Mouse (Mus musculus) monocyte, adult 5-6 weeks (primary cell): ENCODE measurements around the gene Ric8b. TPM values are rescaled to one million over a fixed set of nuclear protein-coding genes. Genes with fewer than 3 reads are reported as not detected.

Experiments used
- ATAC-seq: fragments of 153-309, 156-312 bp; replicated peaks from 2 replicates; pipeline ENCODE4 v1.8.0; 2017; ENCODE audit warnings: mild to moderate bottlenecking; ENCODE audit not compliant: low TSS enrichment, insufficient number of reproducible peaks, severe bottlenecking, poor library complexity, low FRiP score
- total RNA-seq: library from RNA; stranded (forward); fragments of 200-1000, 200-491, 200-594 nt; gene quantifications from 3 replicates; pipeline ENCODE4 v1.2.3, GENCODE M21; 2017

Ric8b gene
- total RNA-seq, 1 experiment from 2014 or later, result 25.4 TPM

GRCm38 (mm10) chr10:84996366-84996765 is 79.0 kb downstream of the Ric8b start:
- no peak for ATAC-seq

GRCm38 (mm10) chr10:84997571-84998224 is 80.3 kb downstream of the Ric8b start:
- ATAC-seq, result no peak

DNA sequence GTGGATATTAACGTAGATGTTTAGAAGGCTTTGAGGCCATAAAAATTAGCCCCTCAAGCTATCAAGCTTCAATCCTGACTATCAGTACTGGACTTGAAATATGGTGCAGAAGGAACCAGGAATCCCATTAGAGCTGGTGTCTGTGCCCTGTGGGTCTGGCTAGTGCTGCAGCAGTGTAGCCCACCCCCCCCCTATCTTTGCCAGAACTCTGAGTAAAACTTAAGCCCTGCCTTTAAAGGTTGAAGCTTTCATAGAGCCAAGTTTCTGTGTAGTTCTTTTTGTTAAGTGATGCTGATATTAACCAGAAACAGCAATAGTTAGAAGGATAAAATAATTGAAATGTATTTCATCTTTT is 80.8 kb downstream of the Ric8b start:
- ATAC-seq, result no peak

DNA sequence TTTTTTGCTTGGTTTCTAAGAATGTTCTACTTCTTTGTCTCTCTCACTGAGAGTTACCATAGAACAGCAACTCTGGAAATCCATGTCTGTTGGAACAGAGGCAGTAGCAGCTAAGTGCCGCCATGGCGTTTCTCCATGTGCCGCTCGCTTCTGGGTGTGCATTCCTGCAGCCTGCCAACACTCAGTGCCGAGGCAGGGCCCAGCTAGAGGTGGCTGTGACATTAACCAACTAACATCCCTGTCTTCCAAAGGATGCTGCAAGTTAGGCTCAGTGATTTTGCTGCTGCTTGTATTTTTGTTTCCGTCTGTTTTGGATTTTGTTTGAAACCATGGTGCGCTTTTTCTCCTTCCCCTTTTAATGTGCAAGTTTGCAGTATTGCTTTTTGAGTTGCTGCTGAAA is 84.5 kb downstream of the Ric8b start:
- no peak for ATAC-seq

DNA sequence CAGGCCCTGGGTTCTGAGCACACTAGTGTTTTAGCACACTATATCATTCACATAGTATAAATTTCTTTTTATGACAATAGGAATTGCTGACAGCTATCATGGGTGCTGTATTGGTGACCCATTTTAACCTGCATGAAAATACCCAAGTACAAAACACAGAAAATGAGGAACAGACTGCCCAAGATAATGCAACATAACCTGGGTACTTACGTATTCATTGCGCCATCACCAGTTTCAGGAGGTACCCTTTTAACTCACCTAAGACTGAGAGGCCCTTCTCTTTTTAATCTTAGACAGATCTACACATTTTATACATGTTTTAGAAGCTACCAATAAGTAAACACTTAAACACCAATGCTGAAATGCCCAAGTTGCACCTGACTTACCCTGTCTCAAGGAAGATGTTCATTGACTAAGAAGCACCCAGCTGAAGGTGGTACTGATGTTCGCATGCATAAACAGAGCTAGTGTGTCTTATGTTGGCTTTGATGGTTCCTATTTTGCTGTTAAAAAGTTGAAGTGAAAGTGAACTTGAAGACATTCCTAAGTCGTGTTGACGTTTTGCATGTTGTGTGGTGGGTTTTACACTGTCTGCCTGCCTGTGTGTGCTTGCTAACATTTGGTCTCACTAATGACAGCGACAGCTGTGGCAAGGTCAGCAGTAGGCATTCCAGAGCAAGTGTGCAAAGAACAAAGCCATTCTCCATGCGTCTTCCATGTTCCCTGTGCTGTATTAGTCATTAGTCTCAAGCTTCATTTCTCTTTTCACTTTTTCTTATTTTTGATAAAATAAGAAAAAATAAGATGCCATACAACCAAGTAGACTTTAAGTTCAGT is 86.0 kb downstream of the Ric8b start:
- peak; percentile 49 for ATAC-seq

DNA sequence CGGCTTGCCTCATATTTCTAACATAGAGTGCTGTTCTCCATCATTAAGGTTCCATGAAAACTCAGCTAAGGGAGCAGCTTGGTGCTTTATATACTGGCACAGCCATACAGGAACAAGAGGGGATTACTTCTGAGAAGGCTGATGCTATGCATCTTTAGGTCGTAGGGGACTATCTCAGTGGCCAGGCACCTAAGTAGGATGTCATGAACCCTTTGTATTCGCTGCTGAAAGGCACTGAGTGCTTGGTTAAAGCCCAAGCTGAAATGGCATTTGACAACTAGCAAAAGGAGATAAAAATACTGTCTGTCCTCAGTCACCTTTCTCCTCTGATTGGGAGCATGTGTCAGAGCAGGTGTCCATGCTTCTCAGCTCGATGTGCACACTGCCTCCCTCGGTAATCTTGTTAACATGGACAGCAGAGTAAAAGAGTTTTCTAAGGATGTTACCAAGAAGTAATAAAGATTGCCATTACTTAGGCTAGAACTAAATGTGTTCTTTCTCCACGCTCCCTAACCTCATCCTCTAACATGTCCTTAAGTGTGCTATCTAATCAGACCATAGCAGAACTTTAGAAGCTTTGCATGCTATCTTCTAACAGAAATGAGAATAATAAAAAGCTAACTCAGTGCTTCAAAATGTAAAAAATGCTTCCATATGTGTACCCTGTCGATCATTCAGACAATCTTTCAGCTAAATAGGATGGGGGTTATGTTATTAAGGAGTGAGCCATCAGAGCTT is 89.3 kb downstream of the Ric8b start:
- no peak for ATAC-seq

- no peak for ATAC-seq
Measured at GRCm38 (mm10) chr10:85007861-85008840, 90.7 kb downstream of the Ric8b start.

GRCm38 (mm10) chr10:85011066-85011465 is 93.7 kb downstream of the Ric8b start:
- ATAC-seq, result no peak

DNA sequence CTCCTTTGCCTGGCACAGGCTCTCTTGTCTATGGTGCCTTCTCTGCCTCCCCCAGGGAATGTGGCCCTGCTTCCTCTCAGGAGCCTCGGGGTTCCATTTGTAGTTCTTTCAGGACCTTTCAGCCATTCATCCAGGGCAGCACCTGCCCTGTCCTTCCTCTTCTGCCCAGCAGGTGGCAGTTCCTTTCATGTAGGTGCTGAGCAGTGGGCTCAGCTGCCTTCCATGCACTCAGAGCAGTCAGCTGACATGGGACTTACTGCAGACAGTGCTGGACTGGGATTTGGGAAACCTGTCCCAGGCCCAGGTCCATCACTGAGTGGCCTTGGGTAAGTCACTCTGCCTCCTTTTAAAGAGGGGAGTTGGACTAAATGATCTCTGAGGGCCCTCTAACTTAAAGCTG is 96.0 kb downstream of the Ric8b start:
- ATAC-seq, result peak; percentile 34; the same call in 1 of the 2 replicates

DNA sequence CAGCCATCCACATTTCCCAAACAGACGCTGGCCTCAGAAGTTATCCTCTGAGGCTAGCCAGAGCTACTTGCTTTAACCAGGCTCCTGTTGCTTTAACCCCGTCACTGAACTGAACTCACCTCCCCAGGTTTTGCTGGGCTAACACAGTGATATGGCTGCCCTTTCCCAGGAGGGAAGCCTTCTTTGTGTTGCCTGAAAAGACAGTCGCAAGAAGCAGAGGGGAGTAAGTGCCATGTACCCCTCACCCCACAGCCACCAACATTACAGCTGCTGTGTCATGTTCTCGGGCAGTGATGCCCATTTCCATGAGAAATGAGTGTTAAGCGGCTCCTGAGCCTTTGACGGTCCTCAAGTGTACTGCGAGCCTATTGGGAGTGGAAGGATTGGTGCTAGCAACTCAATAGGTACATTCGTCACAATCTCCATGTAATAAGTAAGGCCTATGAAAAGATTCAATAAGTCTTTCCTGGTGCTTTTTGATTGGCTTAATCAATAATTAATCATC is 96.6 kb downstream of the Ric8b start:
- ATAC-seq, result no peak

GRCm38 (mm10) chr10:85014456-85014976 is 97.1 kb downstream of the Ric8b start:
- no peak for ATAC-seq

DNA sequence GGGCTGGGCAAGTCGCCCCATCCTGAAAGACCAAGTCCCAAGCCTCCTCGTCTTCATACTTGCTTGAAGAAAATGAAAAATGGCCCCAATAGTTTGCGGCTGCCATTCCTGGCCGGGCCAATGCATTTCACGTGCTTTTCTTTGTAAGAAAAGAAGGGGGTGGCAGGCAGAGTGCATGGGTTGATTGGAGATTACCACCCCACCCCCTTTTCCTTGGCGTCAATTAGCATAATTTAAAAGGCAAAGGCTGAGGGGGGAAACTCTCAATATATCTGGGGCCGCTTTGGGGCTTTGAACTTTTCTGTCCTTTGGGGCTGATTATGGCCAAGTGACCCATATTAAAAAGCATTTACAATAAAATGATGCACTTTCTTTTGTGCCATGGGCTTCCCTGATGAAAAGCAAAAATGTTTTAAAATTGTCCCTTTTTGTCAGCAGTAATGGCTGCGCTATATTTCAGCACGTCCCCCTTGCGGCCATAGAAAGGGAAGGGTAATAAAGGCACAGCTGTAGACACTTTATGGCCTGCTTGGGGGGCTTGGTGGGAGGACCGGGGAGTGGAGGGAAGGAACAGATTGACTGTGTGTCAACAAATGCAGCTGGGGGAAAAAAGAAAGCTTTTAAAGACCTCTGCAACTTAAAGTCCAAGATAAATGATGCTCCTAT is 105.4 kb downstream of the Ric8b start:
- ATAC-seq, result no peak

DNA sequence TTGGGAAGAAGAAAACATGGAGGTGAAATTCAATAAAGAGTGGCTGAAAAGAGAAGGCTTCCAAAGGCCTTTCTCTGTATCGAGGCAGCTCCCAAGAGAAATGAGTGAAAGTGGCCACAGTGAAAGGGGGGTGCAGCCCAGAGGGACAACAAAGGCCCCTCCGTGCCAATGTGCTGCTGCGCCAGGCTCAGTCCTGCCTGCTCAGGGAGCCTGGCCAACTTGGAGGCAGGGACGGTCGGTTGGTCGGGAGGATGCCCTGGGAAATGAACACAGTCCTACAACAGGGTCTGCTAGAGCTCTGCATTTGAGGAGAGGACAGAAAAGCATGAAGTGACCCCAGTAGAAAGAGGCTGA is 105.9 kb downstream of the Ric8b start:
- ATAC-seq, result no peak

DNA sequence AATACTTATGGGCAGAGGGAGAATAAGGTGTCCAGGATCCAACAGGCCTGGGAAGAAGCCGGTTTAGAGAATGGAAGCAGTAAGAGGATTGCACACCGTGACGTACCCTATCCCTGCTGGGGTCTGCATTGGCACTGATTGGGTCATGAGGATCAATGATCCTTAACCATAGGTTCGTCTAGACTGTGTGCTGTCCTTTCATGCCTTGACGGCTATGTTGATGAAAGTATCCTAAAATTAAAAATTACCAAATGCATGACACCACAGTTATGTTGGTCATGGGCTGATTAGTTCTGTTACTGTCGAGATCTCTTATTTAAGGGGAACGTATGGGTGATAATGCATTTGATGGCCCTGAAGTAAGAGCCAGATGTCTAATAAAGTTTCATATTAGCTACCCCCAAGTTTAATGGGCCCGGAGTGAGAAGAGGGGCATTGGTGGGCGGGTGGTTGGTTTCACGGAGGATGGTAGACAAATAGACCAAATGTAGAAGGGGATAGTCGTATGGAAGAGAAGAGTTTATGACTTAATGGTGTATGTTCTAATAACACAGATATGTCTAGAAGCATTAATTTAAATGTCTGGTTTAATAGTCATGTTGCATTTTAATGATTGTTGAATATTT is 108.5 kb downstream of the Ric8b start:
- peak; percentile 86 for ATAC-seq

DNA sequence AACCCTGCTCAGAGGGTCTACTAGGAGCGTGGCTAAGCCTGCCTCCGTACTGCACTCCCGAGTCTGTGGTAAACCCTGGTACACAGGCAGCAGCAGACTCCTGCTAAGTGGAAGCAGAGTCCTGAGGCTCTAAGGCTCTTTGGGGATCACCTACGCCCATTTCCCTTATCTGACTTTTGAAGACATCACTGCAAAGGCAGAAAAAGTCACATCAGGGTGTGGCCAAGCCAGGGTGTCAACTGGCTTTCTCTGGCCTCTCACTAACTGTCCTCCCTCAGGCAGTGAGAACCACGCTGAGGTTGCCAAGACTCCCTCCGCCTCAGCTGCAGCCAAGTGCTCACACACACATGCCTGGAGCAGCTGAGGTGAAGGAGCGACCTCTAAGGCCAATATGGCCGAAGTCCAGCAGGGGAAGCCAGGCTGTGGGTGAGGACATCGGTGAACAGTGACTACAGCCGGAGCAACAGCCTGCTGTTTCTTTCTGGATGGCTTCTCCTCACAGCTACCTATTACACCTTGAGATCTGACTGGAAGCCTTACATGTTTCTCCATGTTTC is 110.3 kb downstream of the Ric8b start:
- no peak for ATAC-seq

GRCm38 (mm10) chr10:85035131-85035725 is 117.8 kb downstream of the Ric8b start:
- ATAC-seq, result no peak

- ATAC-seq, result no peak
Measured at GRCm38 (mm10) chr10:85038147-85038546, 120.7 kb downstream of the Ric8b start.
